Mouse (Mus musculus) hindbrain, embryonic 16.5 days (tissue): Measurements from ENCODE around the gene Sertad1. TPM values are rescaled to one million over a fixed set of nuclear protein-coding genes. Genes with fewer than 3 reads are reported as not detected.

Experiments
- ATAC-seq: fragments of 200-750 bp; cut with Nextera tagmentation; 2 replicates; pipeline ENCODE4 v1.8.0; 2017; ENCODE audit warnings: moderate TSS enrichment, moderate library complexity
- H3K27ac ChIP-seq: fragments of 300-500 bp; sonication (generic); 2 replicates; pipeline ENCODE4 v1.5.1; 2014; ENCODE audit warnings: low read depth, mild to moderate bottlenecking, control low read depth, low read length, moderate library complexity
- H3K27me3 ChIP-seq: fragments of 300-500 bp; sonication (generic); replicated peaks from 2 replicates; pipeline ENCODE4 v1.6.1; 2014; ENCODE audit warnings: low read length; ENCODE audit not compliant: control insufficient read depth, insufficient read depth
- H3K36me3 ChIP-seq: fragments of 300-500 bp; sonication (generic); 2 replicates; pipeline ENCODE4 v1.6.1; 2014; ENCODE audit warnings: mild to moderate bottlenecking, low read length, moderate library complexity, mixed read lengths; ENCODE audit not compliant: control insufficient read depth, insufficient read depth
- H3K4me1 ChIP-seq: fragments of 300-500 bp; sonication (generic); 2 replicates; pipeline ENCODE4 v1.6.1; 2014; ENCODE audit warnings: low read depth, low read length; ENCODE audit not compliant: control insufficient read depth, insufficient read depth
- H3K4me2 ChIP-seq: fragments of 300-500 bp; sonication (generic); 2 replicates; pipeline ENCODE4 v1.6.1; 2014; ENCODE audit warnings: mild to moderate bottlenecking, low read length, control low read depth, moderate library complexity
- H3K4me3 ChIP-seq: fragments of 300-500 bp; sonication (generic); 2 replicates; pipeline ENCODE4 v1.5.1; 2014; ENCODE audit warnings: mild to moderate bottlenecking, low read length, control low read depth, moderate library complexity
- H3K9ac ChIP-seq: fragments of 300-500 bp; sonication (generic); 2 replicates; pipeline ENCODE4 v1.6.1; 2014; ENCODE audit warnings: low read depth, mild to moderate bottlenecking, control low read depth, low read length, moderate library complexity
- H3K9me3 ChIP-seq: fragments of 300-500 bp; sonication (generic); 2 replicates; pipeline ENCODE4 v1.6.1; 2014; ENCODE audit warnings: mild to moderate bottlenecking, low read length, moderate library complexity; ENCODE audit not compliant: control insufficient read depth
- WGBS: fragments of 180-500 bp; shearing (Covaris S2); extraction: QIAGEN DNeasy Blood & Tissue Kit; methylation state at CpG from one replicate; pipeline ENCODE4 v1.1.7; 2014; 5-methylcytosine and 5-hydroxymethylcytosine counted together
- polyA plus RNA-seq: library from polyadenylated mRNA; unstranded; fragments of >200 nt; fragmentation: Nextera tagmentation; extraction: Ambion mirVana; gene quantifications from 2 replicates; pipeline ENCODE4 v1.2.1, GENCODE M21; 2015

Sertad1 gene
- polyA plus RNA-seq, 1 experiment from 2014 or later, result 11.4 TPM

- ATAC-seq, result peak; percentile 95
- Histone ChIP-seq H3K4me2 (peak overlapping the region; percentile 66), H3K4me3 (peak overlapping the region; percentile 59), H3K27me3 (no peaks in the 10 kb centered on the region), H3K9ac (peak overlapping the region; percentile 78), H3K27ac (peak overlapping the region; percentile 98), H3K9me3 (no peaks in the 10 kb centered on the region), H3K4me1 (peaks cover 10% of the 10 kb centered on the region), H3K36me3 (no peaks in the 10 kb centered on the region)
- under 1% methylated on average over 53 of the region's 54 CpGs for WGBS
Observed at GRCm38 (mm10) chr7:27507711-27508647, 21.3 kb downstream of the Sertad1 start.

DNA sequence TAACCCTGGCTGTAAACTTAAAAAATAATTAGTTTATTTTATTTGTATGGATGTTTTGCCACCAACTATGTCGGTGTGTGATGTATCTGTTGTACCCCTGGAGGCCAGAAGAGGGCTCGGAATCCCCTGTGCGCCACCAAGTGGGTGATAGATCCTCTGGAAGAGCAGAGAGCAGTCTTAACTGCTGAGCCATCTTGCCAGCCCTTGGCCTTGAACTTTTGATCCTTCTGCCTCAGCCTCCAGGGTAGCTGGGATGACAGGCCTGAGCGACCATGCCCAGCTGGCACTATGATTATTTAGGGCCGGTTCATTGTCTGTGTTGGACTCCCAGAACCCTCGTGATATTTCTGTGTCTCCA lies 21.9 kb downstream of the Sertad1 start:
- H3K4me3 ChIP-seq, result peak overlapping the region; percentile 59
- H3K9me3 ChIP-seq, result no peaks in the 10 kb centered on the region
- peak; percentile 35 for ATAC-seq
- peaks cover 10% of the 10 kb centered on the region for H3K4me1 ChIP-seq
- H3K36me3 ChIP-seq, result no peaks in the 10 kb centered on the region
- H3K9ac ChIP-seq, result no peak overlapping the region
- H3K4me2 ChIP-seq, result peak overlapping the region; percentile 66
- H3K27me3 ChIP-seq, result no peaks in the 10 kb centered on the region
- 26% methylated on average over 6 of the region's 6 CpGs for WGBS
- 0 out of 2 replicates have a peak overlapping the region, but pooled peaks have one; percentile 18 for H3K27ac ChIP-seq

GRCm38 (mm10) chr7:27510809-27511208 lies 24.1 kb downstream of the Sertad1 start:
- no peak for ATAC-seq
- 86% methylated on average over 2 of the region's 2 CpGs for WGBS
- H3K36me3 ChIP-seq, result no peaks in the 10 kb centered on the region

GRCm38 (mm10) chr7:27514961-27515360 lies 28.3 kb downstream of the Sertad1 start:
- no peaks in the 10 kb centered on the region for H3K9me3 ChIP-seq
- no peaks in the 10 kb centered on the region for H3K4me1 ChIP-seq
- no peak overlapping the region for H3K4me2 ChIP-seq
- no peak for ATAC-seq
- no peaks in the 10 kb centered on the region for H3K36me3 ChIP-seq
- H3K9ac ChIP-seq, result no peak overlapping the region
- 78% methylated on average over 9 of the region's 9 CpGs for WGBS
- H3K27me3 ChIP-seq, result no peaks in the 10 kb centered on the region
- H3K27ac ChIP-seq, result no peak overlapping the region
- no peak overlapping the region for H3K4me3 ChIP-seq

More at GRCm38 (mm10) chr7:27510809-27511208, 24.1 kb downstream of the Sertad1 start:
- Histone ChIP-seq H3K4me3 (no peak overlapping the region), H3K27ac (no peak overlapping the region), H3K4me2 (no peak overlapping the region), H3K27me3 (no peaks in the 10 kb centered on the region), H3K9ac (no peak overlapping the region), H3K9me3 (no peaks in the 10 kb centered on the region), H3K4me1 (peaks cover 10% of the 10 kb centered on the region)

- Histone ChIP-seq H3K9me3 (no peaks in the 10 kb centered on the region), H3K27me3 (no peaks in the 10 kb centered on the region), H3K4me1 (no peaks in the 10 kb centered on the region), H3K4me3 (no peak overlapping the region), H3K27ac (no peak overlapping the region), H3K36me3 (no peaks in the 10 kb centered on the region), H3K9ac (no peak overlapping the region; the same call in 1 of the 2 replicates), H3K4me2 (no peak overlapping the region)
- 89% methylated on average over 9 of the region's 9 CpGs for WGBS
- no peak for ATAC-seq
Observed at GRCm38 (mm10) chr7:27518314-27518713, 31.6 kb downstream of the Sertad1 start.

GRCm38 (mm10) chr7:27520104-27520503 lies 33.4 kb downstream of the Sertad1 start:
- no peak overlapping the region for H3K9ac ChIP-seq
- H3K27ac ChIP-seq, result no peak overlapping the region
- no peak overlapping the region for H3K4me2 ChIP-seq
- ATAC-seq, result no peak
- H3K27me3 ChIP-seq, result no peaks in the 10 kb centered on the region
- H3K4me3 ChIP-seq, result no peak overlapping the region
- no peaks in the 10 kb centered on the region for H3K9me3 ChIP-seq
- no peaks in the 10 kb centered on the region for H3K36me3 ChIP-seq
- no peaks in the 10 kb centered on the region for H3K4me1 ChIP-seq

GRCm38 (mm10) chr7:27520599-27520998 lies 33.9 kb downstream of the Sertad1 start:
- Histone ChIP-seq H3K9ac (no peak overlapping the region), H3K27ac (no peak overlapping the region), H3K9me3 (no peaks in the 10 kb centered on the region), H3K36me3 (no peaks in the 10 kb centered on the region), H3K4me1 (no peaks in the 10 kb centered on the region), H3K4me3 (no peak overlapping the region), H3K27me3 (no peaks in the 10 kb centered on the region), H3K4me2 (no peak overlapping the region)
- no peak for ATAC-seq
- WGBS, result 89% methylated on average over 1 of the region's 1 CpGs

DNA sequence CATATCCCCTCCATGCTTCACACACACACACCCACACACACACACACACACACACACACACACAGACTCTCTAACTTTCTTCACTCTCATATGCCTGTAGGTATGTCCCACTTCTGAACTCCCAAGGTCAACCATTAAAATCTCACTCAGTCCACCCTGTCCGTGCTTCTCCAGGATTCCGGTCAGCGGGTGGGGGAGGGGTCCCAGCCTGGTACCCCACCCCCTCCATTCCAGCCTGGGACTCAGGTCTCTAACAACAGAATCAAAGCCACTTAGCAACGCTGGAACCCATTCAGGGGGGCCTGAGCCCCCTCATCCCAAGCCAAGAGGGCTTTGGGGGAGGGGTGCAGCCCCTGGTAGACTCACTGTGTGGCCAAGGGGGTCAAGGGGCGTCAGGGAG lies 36.3 kb downstream of the Sertad1 start, which contains the start of gene Hipk4:
TSS of gene Hipk4 (plus strand) at position 301 of the 400 bp plus-strand sequence.
- H3K9me3 ChIP-seq, result no peaks in the 10 kb centered on the region
- H3K4me2 ChIP-seq, result no peak within 1 kb of the TSS
- no peaks in the 10 kb centered on the region for H3K27me3 ChIP-seq
- ATAC-seq, result no peak
- no peaks in the 10 kb centered on the region for H3K4me1 ChIP-seq
- no peak within 1 kb of the TSS for H3K9ac ChIP-seq
- WGBS, result 57% methylated on average over 5 of the region's 5 CpGs
- H3K36me3 ChIP-seq, result no peaks in the 10 kb centered on the region
- H3K27ac ChIP-seq, result no peak within 1 kb of the TSS
- no peak within 1 kb of the TSS for H3K4me3 ChIP-seq

- no peak overlapping the region for H3K27ac ChIP-seq
- H3K4me3 ChIP-seq, result no peak overlapping the region
- H3K4me2 ChIP-seq, result no peak overlapping the region
- no peaks in the 10 kb centered on the region for H3K9me3 ChIP-seq
- H3K27me3 ChIP-seq, result no peaks in the 10 kb centered on the region
- no peaks in the 10 kb centered on the region for H3K36me3 ChIP-seq
- ATAC-seq, result no peak
- WGBS, result 94% methylated on average over 13 of the region's 13 CpGs
- no peak overlapping the region for H3K9ac ChIP-seq
- no peaks in the 10 kb centered on the region for H3K4me1 ChIP-seq
Observed at GRCm38 (mm10) chr7:27523805-27524204, 37.1 kb downstream of the Sertad1 start.
